Mouse (Mus musculus) megakaryocyte progenitor cell, adult 5-6 weeks (primary cell): Measurements from ENCODE around the gene Klf16. TPM values are rescaled to one million over a fixed set of nuclear protein-coding genes. Genes with fewer than 3 reads are reported as not detected.

Experiments used
- ATAC-seq: replicated peaks from 2 replicates; pipeline ENCODE4 v1.8.0; 2016; ENCODE audit warnings: mild to moderate bottlenecking, moderate TSS enrichment, inconsistent platforms; ENCODE audit not compliant: poor library complexity
- total RNA-seq, 2 experiments: library from RNA; stranded (forward) in 1 of 2; stranded (reverse) in 1 of 2; fragments of 157-497, 149-512 nt in 1 of 2; fragments of 200-1000 nt in 1 of 2; gene quantifications; 2 replicates each; pipeline versions ENCODE4 v1.2.3 to v1.2.4; 2015 to 2017

Gene Klf16
- total RNA-seq (2015) (5.3 and 5.4 TPM in 2 replicates), total RNA-seq (2017) (4.3 and 6.0 TPM in 2 replicates)

DNA sequence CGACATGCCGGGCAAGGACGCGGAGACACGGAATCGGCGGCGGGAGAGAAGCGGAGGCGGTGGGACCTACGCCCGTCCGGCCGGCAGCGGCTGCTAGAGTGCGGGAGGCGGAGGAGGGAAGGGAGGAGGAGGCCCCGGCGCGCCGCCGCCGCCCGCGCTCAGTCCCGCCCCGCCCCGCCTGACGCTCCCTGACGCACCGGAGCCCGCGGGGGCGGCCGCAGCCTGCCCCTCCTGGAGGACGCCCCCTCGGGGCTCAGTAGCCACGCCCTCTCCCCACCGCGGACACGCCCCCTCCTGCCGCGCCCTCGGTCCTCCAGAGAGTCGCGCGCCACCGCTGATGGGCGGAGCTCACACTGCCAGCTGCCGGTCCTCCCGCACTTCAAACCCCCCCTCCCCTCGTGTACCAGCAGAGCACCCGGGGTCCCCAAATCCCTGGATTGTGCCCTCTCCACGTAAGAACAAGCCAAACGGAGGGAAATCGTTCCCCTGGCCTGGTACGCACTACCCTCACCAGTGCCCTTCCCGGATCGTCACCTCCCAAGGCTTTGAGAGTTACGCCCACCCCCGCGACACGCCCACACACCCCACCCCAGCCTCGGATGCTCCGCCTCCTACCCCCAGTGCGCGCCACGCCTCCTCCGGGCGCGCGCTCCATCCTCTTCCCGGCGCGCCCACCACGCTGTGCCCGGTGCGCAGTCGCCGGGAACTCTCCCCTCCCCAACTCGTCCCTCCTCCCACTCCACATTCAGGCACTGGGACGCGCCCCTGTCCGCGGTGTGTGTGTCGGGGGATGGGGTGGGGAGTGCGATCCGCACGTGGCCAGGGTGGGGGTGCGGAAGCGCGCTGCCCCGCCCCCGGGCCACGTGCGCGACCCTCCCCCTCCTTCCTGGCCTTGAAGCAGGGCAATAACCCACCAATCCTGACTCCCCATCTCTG is at the start of gene Klf16:
Gene Klf16, minus strand, starts transcription at position 127 of the 936 bp plus-strand sequence.
- peak; percentile 68 for ATAC-seq

DNA sequence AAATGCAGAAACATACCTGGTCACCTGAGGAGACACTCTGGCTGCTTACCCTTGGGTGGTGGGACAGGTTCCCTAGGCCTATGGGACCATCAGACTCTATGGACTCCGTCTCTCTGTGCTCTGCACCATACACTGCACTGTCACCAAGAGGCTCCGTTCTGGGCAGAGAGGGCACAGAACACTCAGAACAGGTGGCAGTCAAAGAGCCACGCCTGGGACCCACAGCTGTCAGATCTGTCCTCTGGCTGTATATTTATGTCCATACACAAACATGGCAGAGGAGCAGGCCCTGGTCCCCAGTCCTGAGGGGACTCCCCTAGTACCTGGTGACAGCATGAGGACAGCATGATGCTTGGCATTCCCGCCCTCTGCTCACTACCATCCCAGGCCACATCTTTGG is 48.6 kb upstream of the Klf16 start:
- no peak for ATAC-seq

DNA sequence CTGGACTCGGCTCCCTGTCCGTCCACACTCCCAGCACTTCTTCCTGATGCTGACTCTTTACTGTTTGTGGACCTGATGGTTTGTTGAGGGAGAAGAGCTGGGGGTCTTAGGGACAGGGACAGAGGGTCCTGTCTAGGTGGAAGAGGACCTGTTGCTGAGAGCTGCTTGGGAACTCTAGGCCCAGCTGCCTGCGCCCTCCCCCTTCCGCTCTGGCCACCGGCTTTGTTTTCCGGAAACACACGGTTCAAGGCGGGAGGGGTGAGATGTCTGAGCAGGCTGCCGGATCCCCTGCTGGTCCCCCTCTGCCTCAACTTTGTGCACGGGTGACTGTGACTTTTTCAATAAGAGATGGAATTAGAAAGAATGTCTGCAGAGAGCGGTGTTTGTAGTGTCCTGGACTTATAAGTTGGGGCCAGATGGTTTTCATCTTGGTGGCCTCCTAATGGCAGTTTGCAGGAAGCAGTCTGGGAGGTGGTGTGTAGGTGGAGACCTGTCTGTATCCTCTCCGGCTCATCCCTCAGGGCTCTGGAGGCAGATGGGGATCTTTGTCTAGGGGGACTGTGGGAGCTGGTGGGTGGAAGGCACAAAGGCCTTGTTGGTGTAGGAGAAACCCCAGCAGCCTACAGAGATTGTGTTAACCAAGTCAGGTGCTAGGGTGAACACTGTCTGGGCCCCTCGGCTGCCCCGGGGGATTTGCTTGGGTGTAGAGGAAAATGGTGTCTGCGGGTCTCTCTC is 46.5 kb upstream of the Klf16 start:
- ATAC-seq: peak; percentile 21

DNA sequence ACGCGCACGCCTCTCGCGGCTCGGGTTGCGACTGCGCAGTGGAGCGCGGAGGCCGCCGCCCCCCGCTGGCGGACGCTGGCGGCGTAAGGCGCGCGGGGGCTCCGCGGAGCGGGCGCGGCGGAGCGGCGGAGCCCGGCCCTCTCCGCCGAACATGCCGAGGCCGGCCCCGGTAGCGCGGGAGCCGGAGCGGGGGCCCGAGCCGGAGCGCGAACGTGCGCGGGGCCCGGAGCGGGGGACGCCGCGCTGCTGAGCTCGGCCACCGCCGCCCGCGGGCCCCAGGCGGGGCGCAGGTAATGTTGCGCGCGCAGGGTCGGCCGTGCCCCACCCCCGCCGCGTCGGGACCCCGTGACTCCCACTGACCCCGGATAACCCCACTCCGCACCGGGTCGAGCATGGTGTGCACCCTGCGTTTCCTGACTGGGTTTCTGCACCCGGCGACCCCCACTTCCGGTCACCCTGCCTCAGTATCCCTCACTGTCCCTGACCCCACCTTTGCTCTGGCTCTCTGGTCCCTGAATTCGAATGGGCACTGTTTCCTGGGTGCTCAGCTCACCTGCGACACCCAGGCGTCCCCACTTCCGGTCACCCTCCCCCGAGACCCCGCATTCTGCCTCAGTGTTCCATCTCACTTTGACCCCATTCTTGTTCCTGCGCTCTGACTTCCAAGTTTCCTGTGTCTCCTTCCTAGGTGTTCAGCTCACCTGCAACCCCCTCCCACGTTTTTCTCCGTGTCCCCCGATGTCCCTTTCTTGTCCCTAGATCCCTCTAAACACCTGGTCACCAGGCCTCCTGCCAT is 45.7 kb upstream of the Klf16 start, which contains the start of gene Csnk1g2:
Gene Csnk1g2, plus strand, starts transcription at position 178 of the 796 bp plus-strand sequence.
- ATAC-seq: 0 out of 2 replicates have a peak, but pooled peaks have one; percentile 13

DNA sequence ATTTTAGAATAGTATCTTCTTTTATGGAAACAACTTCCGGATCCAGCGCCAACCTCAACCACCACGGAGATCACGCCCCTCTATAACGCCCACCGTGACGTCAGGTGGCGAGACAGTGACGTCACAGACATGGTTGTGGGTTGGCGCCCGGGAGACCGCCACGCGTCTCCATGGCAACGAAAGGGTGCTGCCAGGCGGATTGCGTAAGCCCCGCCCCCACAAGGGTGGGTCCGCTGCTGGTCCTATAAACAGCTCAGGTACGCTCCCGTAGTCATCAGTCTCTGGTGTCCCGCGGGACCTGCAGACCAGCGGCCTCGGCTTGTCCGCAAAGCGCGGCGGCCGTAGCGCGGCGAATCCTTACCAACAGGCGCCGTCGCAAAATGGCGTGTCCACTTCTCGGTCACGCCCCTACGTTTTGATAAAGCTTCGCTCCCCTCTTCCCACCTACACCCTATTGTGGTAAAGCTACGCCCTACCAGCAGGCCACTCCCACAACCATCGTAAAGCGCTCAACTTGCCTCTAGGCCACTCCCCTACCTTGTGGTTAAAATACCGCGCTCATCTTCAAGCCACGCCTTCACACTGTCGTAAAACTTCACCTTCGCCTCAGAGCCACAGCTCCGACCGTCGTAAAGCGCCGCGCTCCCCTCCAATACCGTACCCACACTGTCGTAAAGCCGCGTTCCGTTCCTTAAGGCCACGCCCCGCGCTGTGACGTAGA is 45.0 kb upstream of the Klf16 start:
- ATAC-seq: peak; percentile 82

DNA sequence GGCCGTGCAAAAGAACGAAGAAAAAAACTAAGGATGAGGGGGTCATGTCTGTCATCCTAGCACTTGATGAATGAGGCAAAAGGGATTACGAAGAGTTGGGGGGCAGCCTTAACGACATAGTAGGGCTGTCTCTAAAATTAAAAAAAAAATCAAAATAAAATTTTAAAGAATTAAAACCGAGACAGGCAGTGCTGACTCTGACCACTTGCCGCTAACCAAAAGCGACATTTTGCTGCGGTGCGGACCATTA is 44.5 kb upstream of the Klf16 start:
- no peak for ATAC-seq

DNA sequence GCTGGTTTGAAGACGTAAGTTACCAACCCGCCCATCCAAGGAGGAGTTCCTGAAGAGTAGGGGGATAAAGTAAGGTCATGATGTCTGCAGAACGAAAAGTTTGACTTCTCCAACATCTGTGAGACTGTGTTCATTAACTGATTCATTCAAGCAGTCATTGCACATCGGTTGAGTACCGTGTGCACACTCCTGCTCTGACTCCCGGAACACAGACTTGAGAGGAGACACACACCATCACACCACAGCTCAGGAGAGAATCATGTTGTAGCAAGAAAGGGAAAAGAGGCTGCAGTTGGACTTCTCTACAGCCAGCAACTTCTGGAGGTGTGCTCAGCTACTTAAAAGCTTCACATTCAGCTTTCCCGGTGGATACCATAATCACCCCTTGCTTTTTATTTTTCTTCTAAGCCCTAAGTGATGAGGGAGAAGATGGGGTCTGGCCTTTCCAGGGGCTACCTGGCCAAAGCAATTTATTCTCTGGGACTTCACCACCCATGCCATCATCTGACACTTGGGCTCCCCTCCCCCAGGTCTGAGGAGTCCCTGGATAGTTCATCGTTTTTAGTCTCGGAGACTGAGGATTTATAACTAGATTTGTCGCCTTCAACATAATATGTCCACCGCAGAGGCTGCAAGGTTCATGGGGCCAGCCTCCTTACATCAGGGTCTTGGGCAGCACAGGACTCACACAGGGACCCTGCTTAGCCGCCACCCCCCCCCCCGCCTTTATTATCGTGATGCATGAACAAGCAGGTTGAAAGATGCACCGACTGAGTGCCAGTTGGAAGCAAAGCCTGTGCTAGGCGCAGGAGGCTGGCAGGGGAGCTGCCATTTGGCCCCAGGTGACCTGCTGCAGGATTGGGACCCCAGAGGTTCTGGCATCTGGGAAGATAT is 43.9 kb upstream of the Klf16 start:
- ATAC-seq: no peak

DNA sequence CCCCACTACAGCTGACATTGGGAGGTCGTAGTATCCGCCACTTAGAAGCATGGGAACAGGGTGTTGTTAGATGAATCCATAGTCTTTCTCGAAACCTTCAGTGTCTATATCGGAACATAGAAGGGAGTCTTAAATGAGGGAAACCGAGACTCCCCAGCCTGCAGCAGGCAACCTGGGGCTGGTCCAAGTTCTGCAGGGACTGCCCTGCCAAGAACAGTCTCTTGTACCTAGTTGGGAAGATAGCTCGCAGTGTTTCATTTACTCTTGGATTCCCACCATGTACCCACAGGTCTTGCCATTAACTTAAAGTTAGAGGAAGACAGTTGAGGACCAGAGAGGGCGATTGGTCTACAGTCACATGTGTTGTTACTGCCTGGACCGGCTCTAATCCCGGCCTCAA is 43.2 kb upstream of the Klf16 start:
- ATAC-seq: no peak

DNA sequence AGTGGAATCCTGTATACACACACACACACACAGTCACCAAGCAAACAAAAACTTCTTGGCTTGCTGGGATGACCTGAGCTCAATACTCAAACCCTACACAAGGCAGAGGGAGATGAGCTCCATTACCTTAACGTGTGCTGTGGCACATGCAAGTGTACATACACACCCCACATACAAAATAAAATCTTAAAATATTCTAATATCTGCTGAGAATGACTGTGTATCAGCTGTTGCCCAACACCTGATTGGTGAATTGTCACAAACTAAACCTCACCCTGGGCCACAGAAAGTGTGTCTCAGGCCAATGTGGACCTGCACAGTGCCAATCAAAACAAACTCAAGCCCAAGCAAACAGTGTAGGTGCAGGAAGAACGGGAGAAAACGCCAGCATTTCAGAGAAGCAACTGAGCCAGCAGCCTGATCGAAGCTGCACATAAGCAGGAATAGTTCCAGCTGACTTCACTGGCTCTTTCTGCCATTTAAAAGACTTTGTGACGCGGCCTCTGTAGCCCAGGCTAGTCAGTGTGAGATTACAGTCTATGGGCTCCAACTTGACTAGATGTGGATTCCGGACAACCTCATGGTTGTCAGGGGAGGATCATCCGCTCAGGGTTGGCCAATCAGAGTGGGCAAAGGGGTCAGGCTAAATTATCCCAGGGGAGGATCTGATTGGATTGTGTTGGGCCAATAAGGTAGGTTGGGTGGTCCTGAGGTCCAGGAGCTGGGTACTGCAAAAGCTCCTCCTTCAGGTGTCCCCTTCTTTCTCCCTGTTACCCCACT is 42.5 kb upstream of the Klf16 start:
- no peak for ATAC-seq

DNA sequence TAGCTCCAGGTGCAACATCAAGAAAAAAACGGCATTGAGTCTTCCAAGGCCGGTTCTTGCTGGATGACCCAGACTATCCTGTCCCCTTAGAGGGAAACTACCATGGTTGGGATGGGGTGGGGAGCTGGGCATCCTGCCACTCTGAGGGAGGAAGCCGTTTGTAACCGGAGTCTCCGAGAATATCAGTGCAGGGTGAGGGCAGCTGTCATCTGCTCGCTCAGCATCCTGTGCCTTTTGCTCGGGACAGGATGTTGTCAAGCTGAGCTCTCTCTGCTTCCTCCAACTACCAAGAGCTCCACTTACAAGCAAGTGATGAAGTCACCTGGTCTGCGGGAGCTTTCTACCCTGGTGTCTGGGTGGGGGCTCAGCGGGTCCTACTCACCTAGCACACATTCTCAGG is 41.1 kb upstream of the Klf16 start:
- no peak for ATAC-seq

DNA sequence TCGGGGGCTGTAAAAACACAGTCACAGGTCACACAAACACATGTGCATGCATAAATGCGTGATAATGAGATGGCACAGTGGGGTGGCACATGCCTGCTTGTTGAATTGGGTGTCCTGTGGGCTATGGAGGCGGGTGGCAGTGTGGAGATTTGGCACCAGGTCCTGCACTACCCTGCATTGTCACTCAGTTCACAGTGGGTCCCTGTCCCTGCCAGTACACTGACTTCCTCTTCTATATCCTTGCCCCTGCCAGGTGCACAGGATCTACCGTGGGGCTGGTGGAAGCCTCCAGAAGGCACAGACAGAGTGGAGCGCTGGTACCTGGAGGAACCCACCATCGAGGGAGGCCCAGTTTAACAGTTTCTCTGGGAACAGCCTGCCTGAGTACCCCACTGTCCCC is 37.2 kb upstream of the Klf16 start:
- no peak for ATAC-seq

DNA sequence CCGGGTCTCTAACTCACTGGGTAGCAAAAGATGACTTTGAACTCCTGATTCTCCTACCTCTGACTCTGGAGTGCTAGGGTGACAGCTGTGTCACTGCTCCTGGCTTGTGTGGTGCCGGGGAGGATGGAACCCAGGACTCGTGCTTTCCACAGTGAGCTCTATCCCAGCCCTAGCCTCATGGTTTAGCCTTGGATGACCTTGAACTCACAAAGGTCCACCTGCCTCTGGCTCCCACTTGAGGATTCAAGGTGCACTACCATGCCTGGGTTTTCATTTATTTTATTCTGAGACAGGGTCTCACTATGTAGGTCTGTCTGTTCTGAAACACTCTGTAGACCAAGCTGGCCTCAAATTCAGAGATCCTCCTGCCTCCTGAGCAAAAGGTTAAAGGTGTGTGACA is 36.7 kb upstream of the Klf16 start:
- no peak for ATAC-seq

DNA sequence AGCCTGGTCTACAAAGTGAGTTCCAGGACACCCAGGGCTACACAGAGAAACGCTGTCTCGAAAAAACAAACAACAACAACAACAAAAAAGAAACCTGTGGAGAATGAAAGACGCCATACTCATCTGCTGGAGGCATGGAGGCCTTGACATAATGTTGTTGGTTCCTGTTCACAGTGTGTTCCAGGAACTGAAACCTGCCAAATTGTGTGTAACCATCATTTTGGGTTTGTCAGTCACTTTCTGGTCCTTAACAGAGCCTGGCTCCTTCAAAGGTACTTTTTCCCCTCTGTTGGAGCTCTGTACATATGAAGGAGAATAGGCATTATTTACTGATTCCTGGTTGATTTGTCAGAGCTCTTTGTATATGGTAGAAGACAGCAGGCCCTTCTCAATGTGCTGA is 34.8 kb upstream of the Klf16 start:
- no peak for ATAC-seq

DNA sequence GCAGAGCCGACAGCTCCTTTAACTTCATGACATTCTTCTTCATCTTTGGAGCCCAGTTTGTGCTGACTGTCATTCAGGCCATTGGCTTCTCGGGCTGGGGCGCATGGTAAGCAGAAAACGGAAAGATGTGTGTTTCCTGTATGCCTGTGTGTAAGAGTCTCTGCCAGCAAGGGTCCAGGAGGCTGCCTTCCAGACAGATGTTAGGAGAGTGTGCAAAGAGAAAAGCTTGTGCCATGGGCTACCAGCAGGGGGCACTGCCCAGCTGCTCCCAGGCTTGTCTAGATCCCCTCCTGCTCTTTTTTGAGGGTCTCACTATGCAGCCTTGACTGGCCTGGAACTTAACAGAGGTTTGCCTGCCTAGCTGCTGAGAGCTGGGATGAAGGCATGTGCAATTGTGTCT is 33.9 kb upstream of the Klf16 start:
- ATAC-seq: peak; percentile 76

DNA sequence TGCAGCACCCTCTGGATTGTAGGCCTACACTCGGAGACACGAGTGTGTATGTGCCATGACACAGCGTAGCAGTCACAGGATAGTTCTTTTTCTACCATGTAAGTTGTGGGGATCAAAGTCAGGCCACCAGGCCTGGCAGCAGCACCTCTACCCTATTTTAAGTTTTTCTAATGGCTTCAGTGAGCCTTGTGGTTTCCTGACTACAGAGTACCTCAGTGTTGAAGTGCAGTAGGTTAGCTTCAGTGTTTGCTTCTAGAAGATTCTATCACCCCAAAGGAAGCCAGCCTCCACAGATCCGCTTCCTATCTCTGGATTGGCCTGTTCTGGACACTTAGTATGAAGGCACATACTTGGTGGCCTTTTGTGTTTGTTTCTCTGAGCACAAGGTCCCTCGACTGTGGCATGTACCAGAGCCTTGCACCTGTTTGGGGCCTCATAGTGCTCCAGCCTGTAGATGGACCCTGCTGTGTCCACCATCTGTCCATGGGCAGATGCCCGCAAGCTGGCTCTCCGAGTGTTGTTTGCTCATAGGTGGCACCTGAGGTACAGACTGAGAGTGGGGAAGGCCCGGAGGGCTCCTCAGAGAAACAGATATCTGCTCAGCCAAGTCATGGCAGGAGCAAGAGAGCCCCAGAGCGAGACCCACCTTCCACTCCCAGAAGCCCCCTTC is 33.1 kb upstream of the Klf16 start:
- ATAC-seq: no peak

DNA sequence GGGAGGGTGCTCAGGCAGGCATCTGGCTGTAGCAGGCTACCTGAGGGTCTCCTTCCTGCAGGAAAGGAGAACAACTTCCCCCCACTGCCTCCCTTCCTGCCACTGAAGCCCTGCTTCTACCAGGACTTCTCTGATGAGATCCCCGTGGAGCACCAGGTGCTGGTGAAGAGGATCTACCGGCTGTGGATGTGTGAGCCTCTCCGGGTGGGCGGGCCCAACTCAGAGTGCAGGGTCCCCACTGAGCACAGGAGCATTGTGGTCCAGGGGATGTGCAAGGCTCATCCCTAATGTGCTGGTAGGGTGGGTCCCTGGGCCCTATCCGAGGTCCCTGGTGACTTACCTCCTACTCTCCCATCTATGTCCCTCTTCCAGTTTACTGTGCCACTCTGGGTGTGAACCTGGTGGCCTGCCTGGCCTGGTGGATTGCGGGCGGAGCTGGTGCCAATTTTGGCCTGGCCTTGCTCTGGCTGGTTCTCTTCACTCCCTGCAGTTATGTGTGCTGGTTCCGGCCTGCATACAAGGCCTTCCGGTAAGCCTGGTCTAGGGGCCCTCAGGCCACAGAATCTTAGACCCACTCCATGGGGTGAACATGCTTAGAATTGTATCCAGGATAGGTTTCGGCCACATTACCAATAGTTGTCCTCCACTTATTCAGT is 32.3 kb upstream of the Klf16 start:
- no peak for ATAC-seq

DNA sequence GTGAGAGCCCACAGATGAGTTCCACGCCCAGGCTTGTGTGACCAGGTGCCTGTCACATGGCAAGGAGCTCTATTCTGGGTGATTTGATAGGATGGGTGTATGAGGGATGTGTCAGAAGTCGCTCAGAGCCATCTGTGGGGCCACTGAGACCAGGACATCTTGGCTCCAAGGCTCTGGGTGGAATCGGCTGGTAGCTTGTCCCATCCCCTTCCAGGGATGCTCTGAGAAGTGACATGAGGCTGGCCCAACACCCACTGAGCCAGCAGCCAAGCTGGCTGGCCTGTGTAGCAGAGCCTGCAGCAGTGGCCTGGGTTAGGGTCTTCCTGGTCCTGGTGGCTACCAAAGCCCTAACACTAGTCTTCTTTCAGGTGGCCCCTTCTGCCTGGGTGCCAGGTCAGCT is 31.3 kb upstream of the Klf16 start:
- ATAC-seq: no peak
